Mouse (Mus musculus) E14TG2a.4 (cell line): Measurements from ENCODE around the gene Rsph6a.
A peak's percentile ranks its signal among the peaks of the same experiment; 100 is the strongest.

ENCODE experiments used
- CTCF ChIP-seq: conservative IDR thresholded peaks from 2 replicates; pipeline ENCODE4 v1.5.1; 2014; ENCODE audit warnings: low read length
- POU5F1 ChIP-seq: IDR thresholded peaks from 2 replicates; pipeline ENCODE4 v1.6.1; 2014; ENCODE audit warnings: low read length, borderline replicate concordance

GRCm38 (mm10) chr7:19118028-19118771 lies 63.7 kb downstream of the Rsph6a start, which contains the start of gene Gm4969:
- TF ChIP-seq CTCF: peak; percentile 33
- no peak for TF ChIP-seq POU5F1
